Mouse (Mus musculus): ENCODE data around the gene Akt2. TPM values are rescaled to one million over a fixed set of nuclear protein-coding genes. Genes with fewer than 3 reads are reported as not detected.

Gene Akt2
- 167 and 222 TPM in 2 replicates for polyA plus RNA-seq (2012; rRNA removed; ENCODE audit: low replicate concordance)

GRCm38 (mm10) chr7:27591266-27592216 lies at the start of gene Akt2:
Gene Akt2, plus strand, starts transcription at chr7:27591552.

GRCm38 (mm10) chr7:27552931-27553513 lies 38.3 kb upstream of the Akt2 start, which contains the start of the genes Pld3 and 2310022A10Rik:
Gene Pld3, minus strand, starts transcription at chr7:27553218.
Gene 2310022A10Rik, plus strand, starts transcription at chr7:27553233.

GRCm38 (mm10) chr7:27653681-27654437 lies 62.5 kb downstream of the Akt2 start, which contains the start of gene Ttc9b:
Gene Ttc9b, plus strand, starts transcription at chr7:27653915.

GRCm38 (mm10) chr7:27674522-27675221 lies 83.3 kb downstream of the Akt2 start, which contains the start of gene Map3k10:
Gene Map3k10, minus strand, starts transcription at chr7:27674598.

GRCm38 (mm10) chr7:27688815-27689612 lies 97.7 kb downstream of the Akt2 start, which contains the start of gene Zfp607b:
Gene Zfp607b, plus strand, starts transcription at chr7:27689340.

Other genes with a start within 250 kb of the Akt2 start
- gene Shkbp1, start 235.5 kb upstream of the Akt2 start, polyA plus RNA-seq (2012; rRNA removed; ENCODE audit: low replicate concordance): 82.8 and 146 TPM in 2 replicates
- gene Gm20479, start 234.1 kb upstream of the Akt2 start, polyA plus RNA-seq (2012; rRNA removed; ENCODE audit: low replicate concordance): not detected in 2 replicates
- gene Sptbn4, start 143.9 kb upstream of the Akt2 start, polyA plus RNA-seq (2012; rRNA removed; ENCODE audit: low replicate concordance): 0.23 and 0.72 TPM in 2 replicates
- gene Blvrb, start 143.6 kb upstream of the Akt2 start, polyA plus RNA-seq (2012; rRNA removed; ENCODE audit: low replicate concordance): 112 and 190 TPM in 2 replicates
- gene Sertad3, start 117.8 kb upstream of the Akt2 start, polyA plus RNA-seq (2012; rRNA removed; ENCODE audit: low replicate concordance): 14.9 and 18.0 TPM in 2 replicates
- 32.7 and 59.9 TPM in 2 replicates for gene Sertad1, start 104.6 kb upstream of the Akt2 start, polyA plus RNA-seq (2012; rRNA removed; ENCODE audit: low replicate concordance)
- 7.0 and 8.2 TPM in 2 replicates for gene Prx, start 92.2 kb upstream of the Akt2 start, polyA plus RNA-seq (2012; rRNA removed; ENCODE audit: low replicate concordance)
- gene Hipk4, start 68.3 kb upstream of the Akt2 start, polyA plus RNA-seq (2012; rRNA removed; ENCODE audit: low replicate concordance): 0.87 and 0.96 TPM in 2 replicates
- gene Pld3, start 38.3 kb upstream of the Akt2 start, polyA plus RNA-seq (2012; rRNA removed; ENCODE audit: low replicate concordance): 181 and 187 TPM in 2 replicates
- gene 2310022A10Rik, start 38.3 kb upstream of the Akt2 start, polyA plus RNA-seq (2012; rRNA removed; ENCODE audit: low replicate concordance): 28.5 and 46.1 TPM in 2 replicates
- not detected in 2 replicates for gene Ttc9b, start 62.4 kb downstream of the Akt2 start, polyA plus RNA-seq (2012; rRNA removed; ENCODE audit: low replicate concordance)
- gene Map3k10, start 83.0 kb downstream of the Akt2 start, polyA plus RNA-seq (2012; rRNA removed; ENCODE audit: low replicate concordance): 16.1 and 46.0 TPM in 2 replicates
- gene Zfp607b, start 97.8 kb downstream of the Akt2 start, polyA plus RNA-seq (2012; rRNA removed; ENCODE audit: low replicate concordance): 0.25 and 0.27 TPM in 2 replicates
- gene Zfp60, start 139.8 kb downstream of the Akt2 start, polyA plus RNA-seq (2012; rRNA removed; ENCODE audit: low replicate concordance): 1.1 and 2.7 TPM in 2 replicates
- gene Zfp626, start 215.6 kb downstream of the Akt2 start, polyA plus RNA-seq (2012; rRNA removed; ENCODE audit: low replicate concordance): 0.45 and 1.0 TPM in 2 replicates
- 0.26 and 0.86 TPM in 2 replicates for gene Zfp59, start 247.1 kb downstream of the Akt2 start, polyA plus RNA-seq (2012; rRNA removed; ENCODE audit: low replicate concordance)